Mouse (Mus musculus): ENCODE results near the gene Slc17a9. TPM values are rescaled to one million over a fixed set of nuclear protein-coding genes. Genes with fewer than 3 reads are reported as not detected.

The Slc17a9 gene
- polyA plus RNA-seq, 1 experiment: 22.6 TPM

- Histone ChIP-seq H3K27me3 (ENCODE audit: control insufficient read depth, insufficient read depth, low read length, poor library complexity, severe bottlenecking) (no peaks in the 10 kb centered on the region), H3K4me1 (ENCODE audit: control insufficient read depth, insufficient read depth, low read length) (peaks cover 14% of the 10 kb centered on the region), H3K36me3 (ENCODE audit: control insufficient read depth, insufficient read depth, low read length, poor library complexity, severe bottlenecking) (no peaks in the 10 kb centered on the region), H3K27ac (ENCODE audit: insufficient read depth, low read length) (peak overlapping the region; percentile 42), H3K9me3 (replicated peaks; ENCODE audit: control insufficient read depth, insufficient read depth, low read length, poor library complexity, severe bottlenecking) (no peaks in the 10 kb centered on the region), H3K9ac (ENCODE audit: low read depth, poor library complexity, severe bottlenecking) (no peak overlapping the region), H3K4me3 (ENCODE audit: low read depth, low read length) (no peak overlapping the region)
- TF ChIP-seq EP300 (IDR thresholded peaks at IDR 0.05; ENCODE audit: insufficient read depth, low read depth, low read length): no peak
- no peak for TF ChIP-seq POLR2A (IDR thresholded peaks at IDR 0.05; ENCODE audit: insufficient read depth, low read length)
- no peak for TF ChIP-seq CTCF (IDR thresholded peaks at IDR 0.05; ENCODE audit: low read depth, low read length)
Measured at GRCm38 (mm10) chr2:180743321-180743720, 18.3 kb downstream of the Slc17a9 start.

- H3K4me1 ChIP-seq (ENCODE audit: control insufficient read depth, insufficient read depth, low read length): peaks cover 11% of the 10 kb centered on the region
- no peaks in the 10 kb centered on the region for H3K36me3 ChIP-seq (ENCODE audit: control insufficient read depth, insufficient read depth, low read length, poor library complexity, severe bottlenecking)
- H3K27me3 ChIP-seq (ENCODE audit: control insufficient read depth, insufficient read depth, low read length, poor library complexity, severe bottlenecking): no peaks in the 10 kb centered on the region
- no peaks in the 10 kb centered on the region for H3K9me3 ChIP-seq (replicated peaks; ENCODE audit: control insufficient read depth, insufficient read depth, low read length, poor library complexity, severe bottlenecking)
- TF ChIP-seq CTCF (IDR thresholded peaks at IDR 0.05; ENCODE audit: low read depth, low read length): peak; percentile 100
- peak; percentile 68; the same call in 1 of the 2 replicates for TF ChIP-seq EP300 (IDR thresholded peaks at IDR 0.05; ENCODE audit: insufficient read depth, low read depth, low read length)
- TF ChIP-seq POLR2A (IDR thresholded peaks at IDR 0.05; ENCODE audit: insufficient read depth, low read length): no peak
- H3K9ac ChIP-seq (ENCODE audit: low read depth, poor library complexity, severe bottlenecking): 0 out of 2 replicates have a peak overlapping the region, but pooled peaks have one; percentile 24
- no peak overlapping the region for H3K4me3 ChIP-seq (ENCODE audit: low read depth, low read length)
- peak overlapping the region; percentile 68 for H3K27ac ChIP-seq (ENCODE audit: insufficient read depth, low read length)
Measured at GRCm38 (mm10) chr2:180745248-180745927, 20.3 kb downstream of the Slc17a9 start.

- no peak overlapping the region for H3K4me3 ChIP-seq (ENCODE audit: low read depth, low read length)
- H3K36me3 ChIP-seq (ENCODE audit: control insufficient read depth, insufficient read depth, low read length, poor library complexity, severe bottlenecking): no peaks in the 10 kb centered on the region
- no peak overlapping the region for H3K27ac ChIP-seq (ENCODE audit: insufficient read depth, low read length)
- no peak overlapping the region for H3K9ac ChIP-seq (ENCODE audit: low read depth, poor library complexity, severe bottlenecking)
- H3K27me3 ChIP-seq (ENCODE audit: control insufficient read depth, insufficient read depth, low read length, poor library complexity, severe bottlenecking): no peaks in the 10 kb centered on the region
- H3K4me1 ChIP-seq (ENCODE audit: control insufficient read depth, insufficient read depth, low read length): peaks cover 2% of the 10 kb centered on the region
- no peaks in the 10 kb centered on the region for H3K9me3 ChIP-seq (replicated peaks; ENCODE audit: control insufficient read depth, insufficient read depth, low read length, poor library complexity, severe bottlenecking)
- TF ChIP-seq CTCF (IDR thresholded peaks at IDR 0.05; ENCODE audit: low read depth, low read length): no peak
- no peak for TF ChIP-seq EP300 (IDR thresholded peaks at IDR 0.05; ENCODE audit: insufficient read depth, low read depth, low read length)
- TF ChIP-seq POLR2A (IDR thresholded peaks at IDR 0.05; ENCODE audit: insufficient read depth, low read length): no peak
Measured at GRCm38 (mm10) chr2:180746569-180747192, 21.6 kb downstream of the Slc17a9 start.

- H3K27me3 ChIP-seq (ENCODE audit: control insufficient read depth, insufficient read depth, low read length, poor library complexity, severe bottlenecking): no peaks in the 10 kb centered on the region
- H3K4me1 ChIP-seq (ENCODE audit: control insufficient read depth, insufficient read depth, low read length): peaks cover 1% of the 10 kb centered on the region
- TF ChIP-seq EP300 (IDR thresholded peaks at IDR 0.05; ENCODE audit: insufficient read depth, low read depth, low read length): no peak
- no peak for TF ChIP-seq POLR2A (IDR thresholded peaks at IDR 0.05; ENCODE audit: insufficient read depth, low read length)
- TF ChIP-seq CTCF (IDR thresholded peaks at IDR 0.05; ENCODE audit: low read depth, low read length): no peak
- no peak overlapping the region for H3K9ac ChIP-seq (ENCODE audit: low read depth, poor library complexity, severe bottlenecking)
- no peaks in the 10 kb centered on the region for H3K36me3 ChIP-seq (ENCODE audit: control insufficient read depth, insufficient read depth, low read length, poor library complexity, severe bottlenecking)
- no peaks in the 10 kb centered on the region for H3K9me3 ChIP-seq (replicated peaks; ENCODE audit: control insufficient read depth, insufficient read depth, low read length, poor library complexity, severe bottlenecking)
- no peak overlapping the region for H3K27ac ChIP-seq (ENCODE audit: insufficient read depth, low read length)
- no peak overlapping the region for H3K4me3 ChIP-seq (ENCODE audit: low read depth, low read length)
Measured at GRCm38 (mm10) chr2:180748904-180749303, 23.8 kb downstream of the Slc17a9 start.

GRCm38 (mm10) chr2:180754976-180755688 lies 30.1 kb downstream of the Slc17a9 start:
- Histone ChIP-seq H3K9me3 (replicated peaks; ENCODE audit: control insufficient read depth, insufficient read depth, low read length, poor library complexity, severe bottlenecking) (no peaks in the 10 kb centered on the region), H3K36me3 (ENCODE audit: control insufficient read depth, insufficient read depth, low read length, poor library complexity, severe bottlenecking) (no peaks in the 10 kb centered on the region), H3K27me3 (ENCODE audit: control insufficient read depth, insufficient read depth, low read length, poor library complexity, severe bottlenecking) (no peaks in the 10 kb centered on the region), H3K27ac (ENCODE audit: insufficient read depth, low read length) (no peak overlapping the region), H3K4me3 (ENCODE audit: low read depth, low read length) (no peak overlapping the region), H3K4me1 (ENCODE audit: control insufficient read depth, insufficient read depth, low read length) (no peaks in the 10 kb centered on the region), H3K9ac (ENCODE audit: low read depth, poor library complexity, severe bottlenecking) (no peak overlapping the region)
- TF ChIP-seq POLR2A (IDR thresholded peaks at IDR 0.05; ENCODE audit: insufficient read depth, low read length): no peak
- TF ChIP-seq CTCF (IDR thresholded peaks at IDR 0.05; ENCODE audit: low read depth, low read length): no peak
- TF ChIP-seq EP300 (IDR thresholded peaks at IDR 0.05; ENCODE audit: insufficient read depth, low read depth, low read length): no peak

Data from ES-Bruce4 (cell line).